Mouse (Mus musculus): ENCODE results near the gene H2-Q2.
"Not testable (repeated sequence)": the region's sequence is repeated elsewhere in the genome, so short reads cannot be mapped to it uniquely, and the experiment has no call there.

H2-Q2 gene

GRCm38 (mm10) chr17:35379369-35379728, 37.3 kb downstream of the H2-Q2 start, which contains the start of gene H2-Q4:
TSS of gene H2-Q4 (plus strand) at chr17:35379617.
- DNase-seq (ENCODE audit: low spot score) = peak; percentile 74

- DNase-seq (ENCODE audit: low spot score) = no peak
Observed at GRCm38 (mm10) chr17:35379729-35380451, 37.8 kb downstream of the H2-Q2 start.

- not testable (repeated sequence) for DNase-seq (ENCODE audit: low spot score)
Observed at GRCm38 (mm10) chr17:35389796-35390195, 47.8 kb downstream of the H2-Q2 start.

GRCm38 (mm10) chr17:35392671-35393070, 50.6 kb downstream of the H2-Q2 start:
- DNase-seq (ENCODE audit: low spot score) = not testable (repeated sequence)

- DNase-seq (ENCODE audit: low spot score) = not testable (repeated sequence)
Observed at GRCm38 (mm10) chr17:35393864-35394800, 52.1 kb downstream of the H2-Q2 start.

All from left cerebral cortex, adult 11 months (tissue).